Mouse (Mus musculus) megakaryocyte progenitor cell, adult 5-6 weeks (primary cell): Measurements from ENCODE around the gene Slc25a42. TPM values are rescaled to one million over a fixed set of nuclear protein-coding genes. Genes with fewer than 3 reads are reported as not detected.

ENCODE experiments used
- total RNA-seq, 2 experiments: library from RNA; stranded (forward) in 1 of 2; stranded (reverse) in 1 of 2; fragments of 157-497, 149-512 nt in 1 of 2; fragments of 200-1000 nt in 1 of 2; gene quantifications; 2 replicates each; pipeline versions ENCODE4 v1.2.3 to v1.2.4; 2015 to 2017

Slc25a42 gene
- total RNA-seq, 2 experiments from 2014 or later: 1.4 to 2.8 TPM

Other genes with a start within 250 kb of the Slc25a42 start
- 71.4 and 75.1 TPM in 2 replicates for gene Gatad2a, start 215.9 kb downstream of the Slc25a42 start, total RNA-seq (2015)
- 54.0 and 68.3 TPM in 2 replicates for gene Gatad2a, start 215.9 kb downstream of the Slc25a42 start, total RNA-seq (2017)
- gene Mau2, start 169.6 kb downstream of the Slc25a42 start, total RNA-seq (2015): 24.0 and 24.6 TPM in 2 replicates
- 24.0 and 26.7 TPM in 2 replicates for gene Mau2, start 169.6 kb downstream of the Slc25a42 start, total RNA-seq (2017)
- gene Sugp1, start 169.5 kb downstream of the Slc25a42 start, total RNA-seq (2015): 8.4 and 11.4 TPM in 2 replicates
- gene Sugp1, start 169.5 kb downstream of the Slc25a42 start, total RNA-seq (2017): 22.2 and 32.1 TPM in 2 replicates
- gene Tm6sf2, start 139.4 kb downstream of the Slc25a42 start, total RNA-seq (2015): 0.54 TPM in 1 of 2 replicates, not detected in the other
- gene Tm6sf2, start 139.4 kb downstream of the Slc25a42 start, total RNA-seq (2017): not detected in 2 replicates
- not detected in 2 replicates for gene Hapln4, start 128.8 kb downstream of the Slc25a42 start, total RNA-seq (2015)
- not detected in 2 replicates for gene Hapln4, start 128.8 kb downstream of the Slc25a42 start, total RNA-seq (2017)
- gene Ncan, start 91.4 kb downstream of the Slc25a42 start, total RNA-seq (2015): not detected in 2 replicates
- gene Ncan, start 91.4 kb downstream of the Slc25a42 start, total RNA-seq (2017): not detected in 2 replicates
- 38.4 and 45.6 TPM in 2 replicates for gene Nr2c2ap, start 81.0 kb downstream of the Slc25a42 start, total RNA-seq (2015)
- gene Nr2c2ap, start 81.0 kb downstream of the Slc25a42 start, total RNA-seq (2017): 11.6 and 13.2 TPM in 2 replicates
- 8.0 and 8.5 TPM in 2 replicates for gene Rfxank, start 73.2 kb downstream of the Slc25a42 start, total RNA-seq (2015)
- gene Rfxank, start 73.2 kb downstream of the Slc25a42 start, total RNA-seq (2017): 5.7 and 5.9 TPM in 2 replicates
- 42.0 and 43.3 TPM in 2 replicates for gene Borcs8, start 72.8 kb downstream of the Slc25a42 start, total RNA-seq (2015)
- 32.0 and 35.2 TPM in 2 replicates for gene Borcs8, start 72.8 kb downstream of the Slc25a42 start, total RNA-seq (2017)
- not detected in 2 replicates for gene Mef2b, start 72.6 kb downstream of the Slc25a42 start, total RNA-seq (2015)
- gene Mef2b, start 72.6 kb downstream of the Slc25a42 start, total RNA-seq (2017): not detected in 2 replicates
- 9.0 and 16.0 TPM in 2 replicates for gene Tmem161a, start 39.9 kb downstream of the Slc25a42 start, total RNA-seq (2015)
- 11.2 and 11.3 TPM in 2 replicates for gene Tmem161a, start 39.9 kb downstream of the Slc25a42 start, total RNA-seq (2017)
- 32.2 and 53.8 TPM in 2 replicates for gene Sugp2, start 21.9 kb upstream of the Slc25a42 start, total RNA-seq (2015)
- 44.2 and 45.7 TPM in 2 replicates for gene Sugp2, start 21.9 kb upstream of the Slc25a42 start, total RNA-seq (2017)
- gene Armc6, start 22.2 kb upstream of the Slc25a42 start, total RNA-seq (2015): 7.1 and 9.2 TPM in 2 replicates
- 3.2 and 5.3 TPM in 2 replicates for gene Armc6, start 22.2 kb upstream of the Slc25a42 start, total RNA-seq (2017)
- 4.2 and 5.8 TPM in 2 replicates for gene Homer3, start 70.5 kb upstream of the Slc25a42 start, total RNA-seq (2015)
- gene Homer3, start 70.5 kb upstream of the Slc25a42 start, total RNA-seq (2017): 8.9 and 9.9 TPM in 2 replicates
- 42.7 and 44.7 TPM in 2 replicates for gene Ddx49, start 90.2 kb upstream of the Slc25a42 start, total RNA-seq (2015)
- 163 and 172 TPM in 2 replicates for gene Ddx49, start 90.2 kb upstream of the Slc25a42 start, total RNA-seq (2017)
- 214 and 223 TPM in 2 replicates for gene Cope, start 90.2 kb upstream of the Slc25a42 start, total RNA-seq (2015)
- gene Cope, start 90.2 kb upstream of the Slc25a42 start, total RNA-seq (2017): 129 and 151 TPM in 2 replicates
- gene Cers1, start 103.5 kb upstream of the Slc25a42 start, total RNA-seq (2015): not detected in 2 replicates
- not detected in 2 replicates for gene Cers1, start 103.5 kb upstream of the Slc25a42 start, total RNA-seq (2017)
- gene Gdf1, start 117.5 kb upstream of the Slc25a42 start, total RNA-seq (2015): not detected in 2 replicates
- gene Gdf1, start 117.5 kb upstream of the Slc25a42 start, total RNA-seq (2017): not detected in 2 replicates
- gene Upf1, start 141.0 kb upstream of the Slc25a42 start, total RNA-seq (2015): 13.9 and 15.3 TPM in 2 replicates
- 32.3 and 32.5 TPM in 2 replicates for gene Upf1, start 141.0 kb upstream of the Slc25a42 start, total RNA-seq (2017)
- gene Comp, start 161.3 kb upstream of the Slc25a42 start, total RNA-seq (2015): not detected in 2 replicates
- gene Comp, start 161.3 kb upstream of the Slc25a42 start, total RNA-seq (2017): 0.07 TPM in 1 of 2 replicates, not detected in the other
- gene Crtc1, start 227.3 kb upstream of the Slc25a42 start, total RNA-seq (2015): 7.8 and 9.3 TPM in 2 replicates
- gene Crtc1, start 227.3 kb upstream of the Slc25a42 start, total RNA-seq (2017): 2.7 and 6.6 TPM in 2 replicates